Mouse (Mus musculus) heart, adult 8-10 months (tissue): ENCODE measurements around the gene Mettl23. TPM values are rescaled to one million over a fixed set of nuclear protein-coding genes. Genes with fewer than 3 reads are reported as not detected.
"Not testable (repeated sequence)": the region's sequence is repeated elsewhere in the genome, so short reads cannot be mapped to it uniquely, and the experiment has no call there.

Experiments
- DNase-seq: peaks from one replicate; pipeline ENCODE4 v3.0.0; 2022; ENCODE audit warnings: low spot score
- total RNA-seq, 4 experiments: library from RNA; stranded (reverse); gene quantifications; 2 replicates each; pipeline ENCODE4 v1.2.4; 2022

Gene Mettl23
- total RNA-seq, 4 experiments from 2014 or later = 36.9 to 38.6 (median 38.1) TPM

DNA sequence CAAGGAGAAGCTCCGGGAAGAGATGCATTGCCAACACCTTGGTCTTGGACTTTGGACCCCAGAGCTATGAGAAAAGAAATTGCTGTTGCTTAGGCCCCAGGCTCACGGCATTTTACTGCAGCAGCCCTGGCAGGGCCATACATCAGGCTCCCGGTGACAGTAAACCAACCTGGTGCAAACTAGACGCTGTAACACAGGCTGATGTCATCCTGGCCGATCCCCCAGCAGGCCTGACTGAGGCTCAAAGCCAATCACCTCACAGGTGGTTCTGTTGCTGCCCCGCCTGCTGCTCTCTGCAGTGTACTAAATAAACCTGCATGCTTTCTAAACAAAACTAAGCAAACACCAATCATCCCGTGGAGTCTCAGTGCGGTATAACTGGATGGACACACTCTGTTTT, 24.4 kb upstream of the Mettl23 start:
- no peak for DNase-seq

- DNase-seq = no peak
Measured at GRCm38 (mm10) chr11:116819932-116820593, 23.0 kb upstream of the Mettl23 start.

- no peak for DNase-seq
Measured at GRCm38 (mm10) chr11:116821057-116821940, 21.8 kb upstream of the Mettl23 start.

- no peak for DNase-seq
Measured at GRCm38 (mm10) chr11:116822215-116822614, 20.9 kb upstream of the Mettl23 start.

DNA sequence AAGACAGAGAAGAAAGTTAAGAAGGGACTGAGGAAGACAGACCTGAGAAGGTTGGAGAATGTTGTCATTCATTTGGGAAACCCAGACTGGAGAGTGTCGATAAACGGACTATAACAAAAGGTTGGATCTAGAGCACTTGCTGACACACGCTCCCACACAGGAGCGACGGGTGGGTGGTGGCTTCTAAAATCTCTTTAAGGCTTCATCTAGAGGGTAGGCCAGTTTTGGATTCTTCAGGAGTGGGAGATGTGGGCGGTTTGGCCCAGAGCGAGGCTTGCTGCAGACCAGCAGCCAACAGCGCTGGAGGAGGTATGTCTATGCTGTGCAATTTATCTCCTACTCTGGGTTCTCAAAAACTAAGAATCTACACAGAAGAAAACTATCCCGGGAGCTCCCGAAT, 20.5 kb upstream of the Mettl23 start:
- no peak for DNase-seq

DNA sequence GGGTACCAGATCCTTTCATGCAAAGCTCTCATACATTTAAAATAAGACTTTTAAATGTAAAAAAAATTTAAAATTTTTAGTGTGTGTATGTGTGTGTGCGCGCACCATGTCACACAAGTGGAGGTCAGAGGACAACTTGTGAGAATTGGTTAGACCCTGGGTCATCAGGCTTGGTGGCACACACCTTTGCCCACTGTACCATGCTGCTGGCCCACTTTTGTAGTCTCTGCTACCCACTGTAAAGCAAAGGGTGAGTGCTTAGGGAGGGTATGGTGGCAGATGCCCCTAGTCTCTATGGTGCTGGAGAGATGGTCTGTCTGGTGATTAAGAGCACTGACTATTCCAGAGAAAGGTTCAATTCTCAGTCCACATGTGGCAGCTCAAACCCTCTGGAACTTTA, 19.8 kb upstream of the Mettl23 start:
- DNase-seq = no peak

- DNase-seq = not testable (repeated sequence)
Measured at GRCm38 (mm10) chr11:116823885-116824284, 19.2 kb upstream of the Mettl23 start.

- DNase-seq = no peak
Measured at GRCm38 (mm10) chr11:116825230-116825629, 17.8 kb upstream of the Mettl23 start.

DNA sequence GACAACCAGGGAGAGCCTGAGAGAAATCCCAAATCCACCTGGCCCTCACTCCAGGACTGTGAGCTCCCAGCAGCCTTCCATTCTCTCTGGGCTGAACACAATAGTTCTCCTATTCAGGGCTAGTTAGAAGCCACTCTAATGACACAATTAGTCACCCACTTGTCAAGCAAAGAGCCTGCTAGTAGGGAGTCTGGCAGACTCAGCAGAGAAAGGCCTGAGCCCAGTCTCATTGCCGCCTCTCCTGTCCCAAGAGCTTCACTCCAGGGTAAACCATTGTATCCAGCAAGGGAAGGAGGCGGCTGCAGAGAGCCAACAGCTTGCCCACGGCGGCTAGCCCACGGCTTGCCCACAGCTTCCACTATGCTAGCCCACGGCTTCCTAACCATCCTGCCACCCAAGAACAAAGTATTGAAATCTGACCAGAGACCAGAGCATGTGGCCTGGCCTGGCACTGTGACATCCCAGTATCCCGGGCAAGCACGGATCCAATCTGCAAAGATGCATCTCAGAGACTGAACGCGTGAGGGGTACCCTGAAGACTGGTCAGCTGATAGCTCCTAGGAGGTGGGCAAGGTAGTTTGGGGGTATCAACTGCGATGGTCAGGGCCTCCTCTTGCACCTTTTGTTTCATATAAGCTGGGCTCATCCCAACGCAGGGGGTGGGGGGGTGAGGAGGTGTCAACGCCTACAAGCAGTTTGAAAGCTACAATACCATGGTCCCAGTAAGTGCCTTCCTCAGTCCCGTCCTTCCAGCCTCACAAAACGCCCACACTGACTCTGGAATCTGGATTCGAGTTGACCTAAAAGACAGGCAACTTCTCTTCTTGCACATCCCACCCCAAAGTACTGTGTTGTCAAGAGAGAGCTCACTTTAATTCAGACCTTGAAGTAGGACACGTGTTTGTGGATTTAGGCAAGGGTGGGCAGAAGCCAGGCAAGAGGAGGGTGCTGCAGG, 16.3 kb upstream of the Mettl23 start:
- no peak for DNase-seq

- peak; percentile 87 for DNase-seq
Measured at GRCm38 (mm10) chr11:116827534-116828165, 15.4 kb upstream of the Mettl23 start, which contains the start of gene Mxra7. Mxra7 (minus strand) TSS chr11:116828046.

DNA sequence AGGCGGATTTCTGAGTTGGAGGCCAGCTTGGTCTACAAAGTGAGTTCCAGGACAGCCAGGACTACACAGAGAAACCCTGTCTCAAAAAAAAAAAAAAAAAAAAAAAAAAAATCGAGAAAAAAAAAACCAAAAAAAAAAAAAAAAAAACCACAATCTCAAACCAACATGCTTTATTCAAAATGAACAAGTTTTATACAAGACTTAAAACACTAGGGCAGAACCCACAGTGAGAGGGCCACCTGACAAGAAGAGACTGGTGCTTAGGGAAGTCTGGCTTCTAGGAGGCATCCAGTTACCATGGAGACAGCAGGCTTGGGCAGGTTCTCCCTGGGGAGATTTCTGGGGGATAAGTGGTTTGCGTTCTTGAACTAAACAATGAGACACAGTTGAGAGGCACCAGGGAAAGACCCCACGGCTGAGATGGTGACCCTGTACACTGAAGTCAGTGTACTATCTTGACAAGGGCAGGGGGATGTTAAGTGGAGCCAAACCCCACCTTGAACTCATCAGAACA, 10.8 kb upstream of the Mettl23 start:
- DNase-seq = no peak

- no peak for DNase-seq
Measured at GRCm38 (mm10) chr11:116834954-116835353, 8.1 kb upstream of the Mettl23 start.

DNA sequence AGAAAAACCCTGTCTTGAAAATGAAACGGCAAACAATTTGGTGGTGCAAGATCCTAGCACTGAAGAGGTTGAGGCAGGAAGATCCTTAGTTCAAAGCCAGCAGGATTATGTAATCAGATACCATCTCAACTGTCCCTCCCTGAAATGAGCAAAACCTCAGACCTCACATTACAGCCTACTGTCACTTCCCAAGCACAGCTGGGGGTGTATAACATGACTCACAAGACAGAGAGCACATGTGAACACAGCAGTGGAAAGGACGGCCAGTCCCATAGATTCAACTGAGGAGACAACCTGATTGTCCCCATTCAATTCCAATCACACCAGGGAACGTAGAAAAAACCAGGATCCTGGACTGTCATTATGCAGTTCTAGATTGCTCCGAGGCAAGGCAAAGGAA, 6.8 kb upstream of the Mettl23 start:
- no peak for DNase-seq

- no peak for DNase-seq
Measured at GRCm38 (mm10) chr11:116837441-116837840, 5.6 kb upstream of the Mettl23 start.

- no peak for DNase-seq
Measured at GRCm38 (mm10) chr11:116838936-116839335, 4.1 kb upstream of the Mettl23 start.

- DNase-seq = no peak
Measured at GRCm38 (mm10) chr11:116839601-116840000, 3.5 kb upstream of the Mettl23 start.

- DNase-seq = no peak
Measured at GRCm38 (mm10) chr11:116840748-116841147, 2.3 kb upstream of the Mettl23 start.

GRCm38 (mm10) chr11:116842531-116843260, 382 bp upstream of the Mettl23 start:
- peak; percentile 50 for DNase-seq

- no peak for DNase-seq
Measured at GRCm38 (mm10) chr11:116846593-116847181, 3.6 kb downstream of the Mettl23 start.
